Mouse (Mus musculus) ES-Bruce4 (cell line): ENCODE measurements around the gene Slc35f3.

Source experiments
- CTCF ChIP-seq: IDR thresholded peaks from one replicate; pipeline ENCODE4 v1.8.1; 2011; ENCODE audit warnings: low read depth, low read length
- EP300 ChIP-seq: IDR thresholded peaks from 2 replicates; pipeline ENCODE4 v1.6.1; 2011; ENCODE audit warnings: low read depth, low read length; ENCODE audit not compliant: insufficient read depth
- POLR2A ChIP-seq: IDR thresholded peaks from one replicate; pipeline ENCODE4 v1.8.1; 2011; ENCODE audit warnings: low read length; ENCODE audit not compliant: insufficient read depth

DNA sequence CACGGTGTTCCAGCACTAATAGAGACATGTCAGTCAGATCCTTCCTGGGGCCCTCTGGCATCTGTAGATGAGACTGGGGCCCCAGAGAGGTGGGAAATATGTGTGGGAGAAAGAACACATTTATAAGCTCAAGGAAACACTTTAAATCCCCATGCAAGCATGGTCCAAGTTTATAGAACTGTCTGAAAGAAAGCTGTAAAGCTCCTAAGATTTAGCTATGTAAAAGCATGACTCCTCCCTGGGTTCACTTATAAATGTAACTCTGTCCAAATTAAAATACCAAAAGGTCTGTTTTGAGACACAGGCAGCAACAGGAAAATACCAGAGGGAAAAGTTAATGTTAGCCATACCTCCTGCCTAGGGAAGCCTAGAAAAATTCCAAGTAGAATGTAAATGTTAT is 42.8 kb downstream of the Slc35f3 start:
- TF ChIP-seq POLR2A (no peak), CTCF (no peak), EP300 (no peak)
